Mouse (Mus musculus): ENCODE data around the gene Krt7.

- TF ChIP-seq POLR2A (IDR thresholded peaks at IDR 0.05; ENCODE audit: extremely low read depth, insufficient read depth, low read length), result no peak
- no peak for TF ChIP-seq CTCF (IDR thresholded peaks at IDR 0.05; ENCODE audit: extremely low read depth, insufficient read depth, low read length)
These were observed 58.2 kb downstream of the Krt7 start for GRCm38 (mm10) chr15:101469093-101469492.

All from cortical plate, adult 2 months (tissue).